Mouse (Mus musculus) lung, postnatal 25 days (tissue): ENCODE measurements around the gene H2afy.
A peak's percentile ranks its signal among the peaks of the same experiment; 100 is the strongest.

Experiments
- DNase-seq: peaks from one replicate; pipeline ENCODE4 v3.0.0; 2022; ENCODE audit warnings: low spot score

Gene H2afy

DNA sequence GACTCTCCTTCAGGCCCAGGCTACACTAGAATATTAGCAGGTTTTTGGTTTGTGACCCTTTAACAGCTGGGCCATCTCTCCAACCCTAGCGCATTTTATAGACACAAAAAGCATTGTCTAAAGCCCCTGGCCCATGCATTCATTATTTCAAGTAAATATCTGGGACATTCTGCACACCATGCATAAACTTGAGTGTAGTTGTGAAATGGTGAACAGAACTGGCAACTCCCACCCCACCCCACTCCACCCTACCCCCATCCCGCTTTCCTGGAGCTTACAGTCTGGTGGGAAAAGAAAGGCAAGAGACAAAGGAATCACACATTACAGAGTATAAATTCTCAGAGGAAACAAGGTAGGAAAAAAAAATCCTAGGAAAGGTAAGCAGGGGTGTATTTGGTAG lies at the start of gene H2afy:
Gene H2afy (minus strand): TSS at position 162 of the 400 bp plus-strand sequence.
- no peak for DNase-seq

DNA sequence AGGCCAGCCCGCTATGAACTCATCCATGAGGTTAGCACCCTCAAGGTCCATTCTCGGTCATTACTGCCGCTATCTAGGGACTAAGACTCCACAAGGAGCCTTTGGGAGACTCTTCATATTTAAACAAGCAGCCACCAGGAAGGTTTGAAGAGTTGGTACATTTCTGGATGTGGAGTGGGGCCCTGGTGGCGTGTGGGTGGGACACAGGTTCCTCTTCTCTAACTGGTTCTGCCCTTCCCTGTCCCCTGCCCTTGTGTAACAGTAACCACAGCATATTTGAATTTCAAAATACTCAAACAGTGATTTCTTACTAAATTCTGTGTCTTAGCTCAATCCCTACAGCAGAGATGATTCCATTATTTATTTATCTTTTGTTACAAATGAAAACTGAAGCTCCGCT lies 47.5 kb upstream of the H2afy start:
- no peak for DNase-seq

DNA sequence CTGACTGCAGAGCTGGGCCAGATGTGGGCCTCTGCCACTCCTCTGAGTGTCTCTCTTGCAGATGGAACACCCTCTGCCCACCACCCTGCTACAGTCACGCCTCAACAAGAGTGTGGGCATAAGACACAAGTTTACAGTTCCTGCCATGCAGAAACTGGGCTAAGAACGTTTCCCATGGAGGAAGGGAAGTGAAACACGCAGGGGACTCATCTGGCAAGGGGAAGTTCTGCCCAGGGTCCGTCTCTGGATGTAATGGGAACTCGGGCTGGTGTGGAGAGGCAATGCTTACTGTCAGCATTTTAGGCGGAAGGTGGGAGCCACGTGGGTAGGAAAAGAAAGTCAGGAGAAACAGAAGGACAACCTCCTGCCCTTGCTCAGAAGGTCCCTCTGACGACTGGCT lies 45.3 kb upstream of the H2afy start:
- DNase-seq, result peak; percentile 45

DNA sequence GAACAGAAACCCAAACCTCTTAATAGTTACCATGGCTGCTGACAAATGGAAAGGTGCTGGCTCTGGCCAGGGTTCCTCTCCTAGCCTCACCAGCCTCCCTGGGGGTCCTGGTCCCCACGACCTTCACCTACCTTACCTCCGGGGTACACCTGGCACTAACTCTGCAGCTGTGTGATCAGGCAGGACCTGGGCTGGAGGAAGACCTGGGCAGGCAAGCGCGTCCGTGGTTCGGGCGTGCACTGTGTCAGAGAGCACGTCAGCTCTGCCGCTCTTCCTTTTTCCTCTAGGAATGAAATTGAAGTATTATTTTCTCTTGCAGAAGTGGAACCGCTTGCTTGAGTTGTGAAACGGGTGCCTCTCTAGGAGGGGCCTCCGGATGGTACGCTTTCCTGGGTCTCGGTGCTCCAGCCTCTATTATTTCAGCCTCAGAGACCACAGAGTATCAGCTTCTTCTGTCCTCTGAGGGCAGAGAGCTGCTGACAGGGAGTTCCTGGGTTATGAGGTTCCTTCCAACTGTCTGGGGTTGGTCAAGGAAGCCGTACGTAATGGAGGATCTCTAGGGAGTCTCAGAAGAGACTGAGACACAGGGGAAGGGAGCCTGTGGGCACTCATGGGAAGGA lies 42.4 kb upstream of the H2afy start, which contains the start of gene Tifab:
Gene Tifab (minus strand): TSS at position 470 of the 620 bp plus-strand sequence.
- no peak for DNase-seq

DNA sequence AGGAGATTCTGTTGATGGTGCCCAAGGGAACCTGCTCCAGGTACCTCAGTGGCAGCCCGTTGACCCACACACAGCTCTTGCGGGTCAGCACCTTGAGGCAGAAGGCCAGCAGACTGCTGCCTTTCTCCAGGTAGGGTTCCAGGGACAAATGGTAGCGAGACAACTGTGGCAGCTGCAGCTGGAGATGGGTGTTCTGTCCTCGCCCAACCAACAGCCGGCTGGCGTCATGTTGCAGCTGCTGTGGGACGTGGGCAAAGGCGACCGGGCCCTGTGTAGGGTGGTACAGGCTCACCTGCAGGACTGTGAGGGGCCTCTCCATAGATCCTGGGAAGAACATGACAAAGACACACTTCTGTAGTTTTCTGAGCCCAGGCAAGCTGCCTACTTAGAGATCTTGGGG lies 40.1 kb upstream of the H2afy start:
- DNase-seq, result no peak

DNA sequence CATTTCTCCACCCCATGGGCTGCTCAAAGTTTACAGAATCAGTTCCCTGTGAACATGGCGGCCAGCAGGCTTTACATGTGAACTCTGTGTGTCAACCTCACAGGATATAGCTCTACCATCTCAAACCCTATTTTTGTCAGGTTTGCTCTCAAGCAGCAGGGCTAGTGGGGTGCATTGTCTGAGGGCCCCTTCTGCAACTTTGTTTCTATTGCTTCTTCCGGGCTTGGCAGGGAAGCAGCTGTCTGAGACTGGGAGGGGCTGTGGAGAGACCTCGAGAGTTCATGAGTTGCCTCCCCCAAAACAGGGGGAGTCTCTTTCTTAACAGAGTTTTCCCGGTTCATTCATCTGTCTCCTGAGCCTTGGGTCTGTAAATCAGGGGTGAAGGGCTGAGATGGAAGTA lies 39.7 kb upstream of the H2afy start:
- DNase-seq, result no peak

DNA sequence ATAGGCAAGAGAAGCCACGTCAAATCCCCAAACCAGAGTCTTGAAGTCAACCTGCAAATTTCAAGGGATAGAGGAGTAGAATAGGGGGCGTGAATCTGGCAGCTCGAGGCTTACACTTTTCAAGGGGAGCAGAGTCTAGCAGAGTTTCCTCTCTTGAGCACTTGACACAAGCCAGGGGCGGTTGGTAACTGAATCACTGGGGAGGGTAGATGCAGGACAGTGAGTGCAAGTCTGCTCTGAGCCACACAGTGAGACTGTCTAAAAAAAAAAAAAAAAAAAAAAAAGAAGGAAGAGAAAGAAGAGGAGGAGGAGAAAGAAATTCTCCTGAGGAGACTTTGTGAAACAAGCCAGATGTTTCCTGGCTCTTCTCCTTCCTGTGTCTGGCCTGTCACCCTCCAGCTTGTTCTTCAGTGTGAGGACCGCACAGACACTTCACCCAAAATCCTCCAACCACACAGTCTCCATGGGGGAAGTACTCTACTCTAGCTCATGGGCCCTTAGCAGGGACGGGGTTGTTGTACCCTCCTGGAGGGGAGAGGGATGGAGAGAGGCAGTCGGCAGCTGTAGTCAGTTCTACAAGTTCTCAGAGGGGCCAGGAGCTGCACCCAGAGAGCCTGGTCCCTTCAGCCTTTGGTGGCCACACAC lies 36.9 kb upstream of the H2afy start:
- DNase-seq, result no peak

DNA sequence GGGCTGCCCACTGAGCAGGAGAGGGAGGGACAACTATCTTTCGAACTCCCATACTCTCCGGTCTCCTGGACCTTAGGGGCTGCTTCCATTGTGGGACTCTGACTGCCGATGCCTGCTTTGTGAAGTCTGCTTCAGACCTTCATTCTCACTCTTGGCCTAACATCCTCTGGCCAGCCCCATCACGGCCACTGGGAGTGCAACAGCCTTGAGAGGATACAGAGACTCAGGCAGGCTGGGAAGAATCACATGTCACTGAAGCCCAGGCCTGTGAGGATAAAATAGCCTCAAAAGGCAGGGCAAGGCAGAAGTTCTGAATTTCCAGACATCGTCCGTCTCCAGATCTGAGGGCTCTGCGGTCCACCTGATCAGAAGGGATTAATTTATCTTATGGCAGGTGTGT lies 35.9 kb upstream of the H2afy start:
- DNase-seq, result no peak

DNA sequence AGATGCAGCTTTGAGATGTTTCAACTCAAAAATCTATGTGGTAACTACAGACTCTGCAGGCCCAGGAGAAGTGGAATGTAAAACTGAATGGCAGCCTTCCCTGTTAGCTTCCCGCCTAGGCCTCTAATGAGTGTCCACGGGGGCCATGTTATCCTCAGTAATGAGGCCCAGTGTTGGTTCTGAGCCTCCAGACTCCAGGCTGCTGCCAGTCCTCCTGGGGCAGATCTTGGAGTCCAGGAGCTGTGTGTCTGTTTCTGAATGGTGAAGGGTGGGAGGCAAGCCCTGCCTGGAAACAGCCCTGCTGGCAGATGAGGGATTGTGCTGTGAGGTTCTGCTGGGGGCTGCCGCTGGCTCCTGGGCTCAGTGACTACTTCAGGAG lies 32.2 kb upstream of the H2afy start:
- DNase-seq, result no peak

DNA sequence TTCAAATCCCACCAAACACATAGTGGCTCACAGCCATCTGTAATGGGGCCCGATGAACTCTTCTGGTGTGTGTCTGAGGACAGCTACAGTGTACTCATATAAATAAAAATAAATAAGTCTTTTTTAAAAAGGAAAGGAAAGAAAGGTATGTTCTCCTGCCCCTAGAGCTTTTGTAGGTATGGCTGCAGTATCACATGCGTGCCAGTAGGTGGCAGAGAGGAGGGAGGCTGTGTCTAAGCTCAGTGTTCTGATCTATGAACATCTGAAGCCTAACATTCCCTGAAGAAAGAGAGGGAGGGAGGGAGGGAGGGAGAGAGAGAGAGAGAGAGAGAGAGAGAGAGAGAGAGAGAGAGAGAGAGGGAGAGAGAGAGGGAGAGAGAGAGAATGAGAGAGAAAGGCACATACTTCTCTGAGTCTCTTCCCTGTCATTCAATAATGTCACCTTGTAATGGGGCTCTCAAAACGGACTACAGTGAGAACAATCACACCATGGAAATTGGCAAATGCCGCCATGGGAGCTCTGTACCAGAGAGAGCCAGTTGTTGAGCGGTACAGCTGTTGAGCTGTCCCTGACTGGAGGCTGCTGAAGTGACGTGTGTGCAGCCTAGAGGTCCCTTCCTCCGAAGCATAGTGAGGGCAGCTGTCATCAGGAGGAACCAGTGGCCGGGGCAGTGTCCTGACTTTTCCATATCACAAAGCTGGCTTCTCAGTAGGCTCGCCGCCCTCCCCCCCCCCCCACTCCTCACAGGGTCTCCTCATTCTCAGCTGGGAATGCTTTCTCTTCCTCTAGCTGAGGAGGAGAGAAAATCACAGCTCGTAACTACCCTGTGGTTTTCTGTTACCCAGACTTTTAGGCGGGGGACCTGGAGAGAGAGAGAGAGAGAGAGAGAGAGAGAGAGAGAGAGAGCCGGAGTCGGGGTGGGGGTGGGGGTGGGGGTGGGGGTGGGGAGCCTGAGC lies 31.6 kb upstream of the H2afy start:
- peak; percentile 14 for DNase-seq

DNA sequence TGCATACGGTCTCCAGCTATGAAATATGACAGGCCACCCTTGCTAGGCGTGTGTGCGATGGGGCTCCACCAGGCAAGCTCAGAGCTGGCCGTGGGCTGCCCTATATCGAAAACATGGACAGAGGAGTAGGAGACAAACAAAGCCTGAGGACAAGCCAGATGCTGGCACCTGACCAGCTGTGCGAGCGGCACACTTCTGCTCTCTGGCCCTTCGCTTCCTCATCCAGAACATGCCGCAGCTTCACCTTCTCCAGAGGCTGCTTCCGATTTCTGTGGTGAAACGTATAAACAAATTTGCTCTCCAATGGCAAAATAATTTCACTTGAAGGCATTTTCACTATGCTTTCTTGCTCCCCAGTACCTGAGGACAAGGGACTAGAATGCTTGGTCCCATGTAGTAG lies 29.4 kb upstream of the H2afy start:
- no peak for DNase-seq

DNA sequence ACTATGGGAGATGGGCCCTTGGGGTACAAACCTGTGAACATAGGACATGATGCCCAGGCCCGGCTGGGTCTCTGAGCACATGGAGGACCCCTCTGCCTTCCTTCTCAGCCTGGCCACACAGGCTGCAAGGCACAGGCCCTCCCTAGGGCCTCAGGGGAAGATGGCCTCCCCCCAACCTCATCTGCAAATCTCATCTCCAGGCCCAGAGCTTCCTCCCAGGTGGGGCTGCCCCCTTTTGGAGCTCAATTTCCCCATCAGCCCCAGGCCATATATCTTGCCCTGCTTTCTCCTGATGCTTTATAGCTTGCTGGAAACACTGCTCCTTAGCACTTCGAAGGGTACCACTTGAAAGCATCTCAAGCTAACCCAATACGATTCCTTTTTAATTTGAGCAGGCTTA lies 28.2 kb upstream of the H2afy start:
- no peak for DNase-seq

DNA sequence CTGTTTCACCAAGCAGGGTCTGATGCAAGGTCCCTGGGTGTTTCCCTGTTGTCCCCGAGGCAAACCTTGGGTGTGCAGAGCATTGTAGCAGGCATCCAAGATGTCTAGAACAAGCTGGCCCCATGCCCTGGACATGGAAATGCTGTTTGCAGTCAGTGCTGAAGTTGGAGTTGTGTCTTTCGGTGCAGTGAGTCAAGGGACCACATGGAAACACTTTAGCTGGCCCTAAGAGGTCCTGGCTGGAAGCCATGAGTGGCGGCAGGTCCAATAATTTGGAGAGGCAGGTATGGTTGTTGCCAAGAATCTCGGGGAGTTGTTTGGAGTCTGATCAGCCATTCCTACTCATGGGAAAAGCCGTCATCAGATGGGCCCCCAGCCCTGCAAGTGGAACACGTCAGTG lies 27.6 kb upstream of the H2afy start:
- peak; percentile 72 for DNase-seq

DNA sequence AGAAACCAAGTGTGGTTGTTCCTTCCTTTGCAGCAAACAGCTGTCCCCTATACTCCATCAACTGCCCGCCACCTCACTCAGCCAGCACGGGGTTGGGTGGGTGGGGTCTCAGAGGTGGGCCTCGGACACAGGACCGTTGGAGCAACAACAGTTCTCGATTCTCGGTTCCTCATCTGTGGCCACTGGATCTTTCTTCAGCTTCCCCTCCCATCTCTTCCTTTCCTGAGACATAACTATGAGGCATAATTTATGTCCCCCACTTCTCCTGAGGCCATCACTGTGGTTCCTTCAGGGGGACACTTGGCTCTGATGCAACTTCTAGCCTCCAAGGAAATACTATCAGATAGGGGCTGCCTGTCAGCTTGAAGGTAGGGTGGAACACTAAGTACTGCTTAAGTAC lies 26.7 kb upstream of the H2afy start:
- DNase-seq, result no peak

DNA sequence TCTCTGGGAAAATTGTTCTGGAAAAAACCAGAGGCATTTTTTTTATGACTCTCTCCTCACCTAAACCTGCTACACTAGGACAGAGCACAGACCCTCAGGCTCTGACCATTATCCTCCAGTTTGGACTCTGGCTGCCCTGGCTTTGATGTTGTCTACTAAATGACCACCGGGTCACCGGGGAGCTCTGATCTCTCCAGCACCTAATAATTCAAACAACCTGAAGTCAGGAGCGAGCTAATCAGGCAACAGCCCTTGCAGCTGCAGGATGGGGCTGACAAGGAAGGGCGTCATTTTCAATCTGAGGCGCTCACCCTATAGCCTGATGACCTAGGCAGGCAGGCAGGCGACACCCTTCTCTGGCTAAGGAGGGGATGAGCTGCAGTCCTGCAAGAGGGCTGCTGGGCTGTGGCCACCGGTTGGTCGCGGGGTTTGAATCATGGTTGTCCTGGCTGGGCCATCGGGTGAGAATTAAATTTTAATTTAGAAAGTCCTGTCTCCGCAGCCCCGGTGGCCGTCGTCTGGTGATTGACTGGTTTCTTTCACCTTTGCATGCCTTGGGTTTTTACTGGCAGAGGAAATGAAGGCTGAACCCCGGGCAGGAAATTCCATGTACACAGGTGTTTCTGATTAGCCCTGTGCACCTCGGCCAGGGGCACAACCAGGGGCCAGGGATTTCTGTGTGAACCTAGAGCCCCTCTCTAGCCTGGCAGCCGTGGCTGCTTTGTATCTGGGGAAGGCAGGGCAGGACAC lies 23.6 kb upstream of the H2afy start:
- no peak for DNase-seq

DNA sequence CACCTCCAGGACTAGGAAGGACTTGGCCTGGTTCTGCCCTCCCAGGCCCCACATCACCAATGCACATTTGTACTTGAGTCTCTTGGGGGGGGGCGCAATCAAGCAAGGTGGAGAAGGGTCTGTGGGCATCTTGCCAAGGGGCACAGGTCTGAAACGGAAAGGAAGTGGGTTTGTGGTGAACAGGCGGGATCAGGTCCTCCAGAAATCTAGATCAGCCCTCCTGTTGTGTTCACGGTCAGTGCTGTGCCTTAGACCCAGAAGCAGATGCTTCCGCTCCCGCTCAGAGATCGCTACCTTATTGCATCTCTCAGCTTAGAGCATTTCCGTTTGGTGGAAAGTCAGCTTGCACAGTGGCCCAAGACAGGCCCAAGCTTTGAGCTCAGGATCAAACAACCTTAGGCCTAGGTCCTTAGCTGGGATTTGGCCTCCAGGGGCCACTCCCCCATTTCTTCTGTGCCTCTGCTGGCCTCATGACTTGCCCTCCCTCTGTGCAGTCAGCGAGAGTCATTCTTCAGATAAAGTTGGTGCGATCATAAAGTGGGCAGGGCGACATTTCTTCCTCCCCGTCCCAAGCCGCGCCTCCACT lies 22.9 kb upstream of the H2afy start:
- DNase-seq, result no peak

DNA sequence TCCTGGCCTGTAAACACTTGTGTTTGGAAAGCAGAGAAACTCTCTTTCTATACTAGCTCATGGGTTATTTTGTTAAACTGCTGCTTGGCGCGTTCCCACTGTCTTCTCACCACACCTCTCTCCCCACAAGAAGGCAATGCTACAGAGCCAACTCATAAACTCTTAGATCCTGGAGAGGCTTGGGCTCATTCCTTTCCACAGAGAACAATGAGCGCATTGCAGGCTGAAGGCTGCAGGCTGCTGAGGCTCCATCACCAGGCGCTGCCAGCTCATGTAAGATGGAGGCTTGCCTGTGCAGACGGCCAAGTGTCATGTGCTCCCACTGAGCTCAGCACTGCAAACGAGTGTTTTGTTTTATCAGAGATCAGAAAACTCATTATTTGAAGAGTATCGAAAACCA lies 19.5 kb upstream of the H2afy start:
- DNase-seq, result no peak

DNA sequence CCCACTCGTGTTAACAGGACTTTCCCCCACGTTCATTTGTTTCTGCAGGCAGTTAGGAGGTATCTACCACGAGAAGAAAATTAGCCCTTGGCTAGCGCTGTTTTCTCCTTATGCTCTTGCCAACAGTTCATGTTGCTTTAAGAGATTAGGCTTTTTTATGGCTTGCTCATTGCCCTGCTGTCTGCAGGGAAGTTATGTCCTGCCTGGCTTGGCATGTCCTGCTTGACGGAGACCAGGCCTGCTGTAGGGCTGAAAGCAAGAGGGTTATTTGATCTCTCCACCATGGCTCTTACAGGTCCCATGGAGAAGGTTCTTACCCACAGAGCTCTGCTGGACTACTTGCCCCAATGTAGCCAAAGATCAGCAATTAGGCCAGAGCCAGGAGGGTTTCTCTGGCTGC lies 18.9 kb upstream of the H2afy start:
- no peak for DNase-seq

DNA sequence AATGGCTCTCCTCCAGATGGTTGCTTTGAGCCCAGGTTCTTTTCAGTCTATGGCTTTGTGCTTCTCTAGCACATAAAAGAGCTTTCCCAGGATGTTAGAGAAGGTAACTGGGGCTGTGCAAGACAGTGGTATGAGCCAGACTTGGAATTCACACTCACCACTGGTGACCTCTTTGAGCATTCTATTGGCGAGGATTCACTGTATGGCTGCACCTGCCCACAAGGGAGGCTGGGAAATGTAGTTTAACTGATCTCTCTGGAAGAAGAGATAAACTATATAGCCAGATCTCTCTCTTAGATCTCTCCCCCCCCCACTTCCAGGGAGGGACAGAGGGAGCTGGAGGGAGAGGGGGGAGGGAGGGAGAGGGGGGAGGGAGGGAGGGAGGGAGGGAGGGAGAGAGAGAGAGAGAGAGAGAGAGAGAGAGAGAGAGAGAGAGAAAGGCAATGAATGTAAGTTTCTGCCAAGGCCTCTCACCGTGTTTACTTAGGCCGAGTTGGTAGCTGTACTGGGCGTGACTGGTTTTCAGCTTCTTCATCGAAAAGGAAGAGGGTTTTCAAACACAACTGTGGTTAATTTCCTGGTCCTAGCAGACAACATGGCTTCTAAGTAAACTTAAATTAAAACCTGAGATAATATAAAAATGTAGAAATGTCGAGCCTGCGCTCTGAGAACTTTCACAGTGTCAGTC lies 16.8 kb upstream of the H2afy start:
- DNase-seq, result no peak

DNA sequence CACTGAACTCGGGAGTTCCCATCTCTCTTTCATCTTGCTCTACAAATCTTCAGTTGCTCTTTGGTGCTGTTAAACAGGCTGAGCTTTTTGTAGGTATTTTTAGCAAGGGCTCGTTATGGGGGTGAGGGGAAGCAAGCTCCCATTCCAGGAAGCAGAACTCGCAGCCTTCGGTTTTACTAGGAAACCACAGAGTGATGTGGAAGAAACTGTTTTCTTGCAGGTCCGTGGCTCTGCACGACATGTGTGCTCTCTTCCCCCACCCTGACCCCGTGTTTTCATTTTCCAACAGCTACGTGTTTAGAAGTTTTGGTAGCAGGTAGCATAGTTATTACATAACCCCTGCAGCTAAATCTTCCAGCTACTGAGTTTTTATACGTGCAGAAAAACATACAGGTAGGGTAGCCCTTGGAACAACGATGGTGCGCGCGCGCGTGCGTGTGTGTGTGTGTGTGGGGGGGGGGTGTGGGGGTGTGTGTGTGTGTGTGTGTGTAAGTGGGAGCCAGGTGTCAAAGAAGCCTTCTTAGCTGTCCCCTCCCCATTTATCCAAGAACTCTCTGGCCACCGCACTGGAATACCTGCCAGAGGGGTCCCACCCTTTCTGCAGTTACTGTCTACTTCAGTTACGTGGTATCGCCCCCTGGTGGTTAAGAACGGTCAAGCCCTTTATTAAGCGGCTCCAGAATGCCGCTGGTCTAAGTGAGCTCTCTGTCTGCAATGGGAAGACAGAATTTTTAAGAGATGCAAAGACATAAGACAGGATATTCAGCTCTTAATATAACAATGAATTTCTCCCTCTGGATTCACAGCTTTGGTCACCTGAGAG lies 15.5 kb upstream of the H2afy start:
- DNase-seq, result peak; percentile 67
